Comparison of ENCODE assay signal across 8 mouse cellular contexts in the genomic region with DNA sequence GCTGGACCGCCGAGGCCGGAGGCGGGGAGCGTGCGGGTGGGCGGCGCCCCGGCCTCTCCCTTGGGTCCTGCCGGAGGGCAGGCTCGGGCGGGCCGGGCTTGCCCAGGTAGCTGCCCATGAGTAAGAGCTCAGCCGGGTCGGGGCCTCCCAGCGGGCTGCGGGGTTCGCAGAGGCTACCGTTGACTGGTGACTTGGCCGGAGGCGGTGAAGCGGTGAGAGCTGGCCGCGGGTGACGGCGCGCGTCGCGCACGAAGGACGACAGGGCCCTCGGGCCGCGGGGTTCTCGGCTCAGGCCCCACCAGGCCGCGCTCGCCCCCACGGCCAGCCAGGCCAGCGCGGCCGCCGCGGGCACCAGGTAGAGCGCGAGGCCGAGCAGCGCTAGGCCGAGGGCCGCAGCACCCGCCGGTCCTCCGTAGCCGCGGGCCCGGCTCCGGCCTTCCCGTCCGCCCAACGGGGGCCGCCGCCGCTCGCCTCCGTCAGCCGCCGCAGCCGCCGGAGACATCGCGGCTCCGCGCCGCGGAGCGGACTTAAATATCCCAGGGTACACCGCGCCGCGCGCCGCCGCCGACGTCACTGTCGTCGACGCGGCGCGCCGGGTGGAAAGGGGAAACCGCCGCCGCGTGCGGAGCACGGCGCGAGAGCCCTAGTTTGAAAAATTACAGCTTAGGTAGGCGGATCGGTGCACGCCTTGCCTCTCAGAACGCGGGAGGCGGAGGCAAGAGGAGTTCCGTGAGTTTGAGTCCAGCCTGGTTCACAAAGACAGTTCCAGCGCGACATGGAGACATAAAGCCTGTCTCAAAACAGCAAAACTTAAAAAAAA. TPM values are rescaled to one million over a fixed set of nuclear protein-coding genes. Genes with fewer than 3 reads are reported as not detected.
DNase-seq lines count a peak whose midpoint lies in the region; ATAC-seq and TF ChIP-seq lines count a peak whose summit lies in the region.

A gene (minus strand): TSS at position 543 of the 820 bp plus-strand sequence.

- H3K9me3 ChIP-seq in embryonic facial prominence, embryonic 14.5 days (ENCODE audit: control insufficient read depth, low read length), result no peaks in the 10 kb centered on the region
- no peaks in the 10 kb centered on the region for H3K9me3 ChIP-seq in kidney, embryonic 14.5 days (ENCODE audit: control insufficient read depth, low read length)

- no peaks in the 10 kb centered on the region for H3K27me3 ChIP-seq in embryonic facial prominence, embryonic 14.5 days (replicated peaks; ENCODE audit: control insufficient read depth, insufficient read depth, low read length)
- no peaks in the 10 kb centered on the region for H3K27me3 ChIP-seq in kidney, embryonic 14.5 days (ENCODE audit: control insufficient read depth, insufficient read depth, low read length)
- no peaks in the 10 kb centered on the region for H3K27me3 ChIP-seq in liver, adult 2 months (ENCODE audit: control insufficient read depth, insufficient read depth, low read length)
- H3K27me3 ChIP-seq in myocyte (ENCODE audit: control insufficient read depth, insufficient read depth, insufficient read length), result no peaks in the 10 kb centered on the region
- no peaks in the 10 kb centered on the region for H3K27me3 ChIP-seq in splenic B cell, adult 2 months (ENCODE audit: control insufficient read depth, insufficient read depth, low read length, poor library complexity, severe bottlenecking)

- 0% methylated on average over 23 of the region's 110 CpGs for WGBS in embryonic facial prominence, embryonic 14.5 days
- under 1% methylated on average over 82 of the region's 110 CpGs for WGBS in kidney, embryonic 14.5 days
- under 1% methylated on average over 104 of the region's 110 CpGs for WGBS in liver, adult 2 months

- H3K27ac ChIP-seq in embryonic facial prominence, embryonic 14.5 days (replicated peaks; ENCODE audit: low read depth, low read length), result peak within 1 kb of the TSS; percentile 88
- peak within 1 kb of the TSS; percentile 84 for H3K27ac ChIP-seq in kidney, embryonic 14.5 days (ENCODE audit: low read depth, low read length)
- peak within 1 kb of the TSS; percentile 30 for H3K27ac ChIP-seq in liver, adult 2 months (replicated peaks; ENCODE audit: insufficient read depth, low read depth, low read length)

- peak; percentile 92 for ATAC-seq in embryonic facial prominence, embryonic 14.5 days (ENCODE audit: low read depth)
- ATAC-seq in kidney, embryonic 14.5 days (ENCODE audit: low FRiP score, low TSS enrichment), result peak; percentile 88

- TF ChIP-seq POLR2A in liver, adult 2 months (IDR thresholded peaks at IDR 0.05; ENCODE audit: extremely low read depth, insufficient read depth, low read length), result peak; percentile 56; the same call in 1 of the 2 replicates
- TF ChIP-seq POLR2A in myocyte (IDR thresholded peaks at IDR 0.05; ENCODE audit: insufficient read length, low read depth), result peak; percentile 89

- TF ChIP-seq CTCF in liver, adult 2 months (IDR thresholded peaks at IDR 0.05; ENCODE audit: low read depth, low read length), result no peak

- H3K79me2 ChIP-seq in liver, adult 2 months (ENCODE audit: control insufficient read depth, insufficient read depth, low read length), result peaks cover 7% of the 10 kb centered on the region; the same call in 1 of the 2 replicates
- peaks cover 41% of the 10 kb centered on the region for H3K79me2 ChIP-seq in myocyte (ENCODE audit: control insufficient read depth, insufficient read depth)

- H3ac ChIP-seq in myocyte (ENCODE audit: control insufficient read depth, insufficient read length), result peak within 1 kb of the TSS; percentile 90

- H3K9ac ChIP-seq in embryonic facial prominence, embryonic 14.5 days (ENCODE audit: low read depth, low read length), result peak within 1 kb of the TSS; percentile 99
- H3K9ac ChIP-seq in kidney, embryonic 14.5 days (ENCODE audit: low read depth, low read length), result peak within 1 kb of the TSS; percentile 94
- H3K9ac ChIP-seq in liver, adult 2 months (ENCODE audit: low read depth, low read length), result peak within 1 kb of the TSS; percentile 97

- peaks cover 31% of the 10 kb centered on the region for H3K36me3 ChIP-seq in embryonic facial prominence, embryonic 14.5 days (ENCODE audit: control insufficient read depth, insufficient read depth, low read length)
- peaks cover 31% of the 10 kb centered on the region for H3K36me3 ChIP-seq in kidney, embryonic 14.5 days (ENCODE audit: control insufficient read depth, insufficient read depth, low read length)
- H3K36me3 ChIP-seq in liver, adult 2 months (ENCODE audit: control insufficient read depth, insufficient read depth, low read length), result peaks cover 8% of the 10 kb centered on the region; the same call in 1 of the 2 replicates
- H3K36me3 ChIP-seq in myocyte (ENCODE audit: control insufficient read depth, insufficient read depth), result peaks cover 12% of the 10 kb centered on the region
- H3K36me3 ChIP-seq in splenic B cell, adult 2 months (ENCODE audit: control insufficient read depth, insufficient read depth, low read length, poor library complexity, severe bottlenecking), result peaks cover 4% of the 10 kb centered on the region; the same call in 1 of the 2 replicates

- peak within 1 kb of the TSS; percentile 79 for H3K4me2 ChIP-seq in embryonic facial prominence, embryonic 14.5 days (ENCODE audit: low read depth, low read length)
- H3K4me2 ChIP-seq in kidney, embryonic 14.5 days (replicated peaks; ENCODE audit: low read depth, low read length), result peak within 1 kb of the TSS; percentile 65
- H3K4me2 ChIP-seq in myocyte (ENCODE audit: low read depth), result peak within 1 kb of the TSS; percentile 87

- peak within 1 kb of the TSS; percentile 96 for H3K4me3 ChIP-seq in embryonic facial prominence, embryonic 14.5 days (ENCODE audit: low read depth, low read length)
- H3K4me3 ChIP-seq in kidney, embryonic 14.5 days (ENCODE audit: low read length), result peak within 1 kb of the TSS; percentile 81
- peak within 1 kb of the TSS; percentile 95 for H3K4me3 ChIP-seq in liver, adult 2 months (ENCODE audit: insufficient read depth, low read depth, low read length)
- H3K4me3 ChIP-seq in myocyte, result peak within 1 kb of the TSS; percentile 42

- peaks cover 7% of the 10 kb centered on the region for H3K4me1 ChIP-seq in embryonic facial prominence, embryonic 14.5 days (ENCODE audit: control insufficient read depth, insufficient read depth, low read length)
- peaks cover 8% of the 10 kb centered on the region; the same call in 1 of the 2 replicates for H3K4me1 ChIP-seq in kidney, embryonic 14.5 days (ENCODE audit: control insufficient read depth, insufficient read depth, low read length)
- peaks cover 7% of the 10 kb centered on the region for H3K4me1 ChIP-seq in liver, adult 2 months (ENCODE audit: control insufficient read depth, insufficient read depth, low read length)

- DNase-seq in 416B (ENCODE audit: low read depth), result peak; percentile 91
- peak; percentile 65 to 71 for DNase-seq in adrenal gland, postnatal 4 days (ENCODE audit: low spot score in 2 of 2)
- DNase-seq in embryonic facial prominence, embryonic 14.5 days (ENCODE audit: low spot score), result peak; percentile 95
- DNase-seq in heart, adult 9 months (ENCODE audit: low spot score in 2 of 2), result peak; percentile 59 to 77
- peak; percentile 70 for DNase-seq in liver, adult 2 months (ENCODE audit: extremely low read depth, low read depth, low spot score)
- peak; percentile 92 for DNase-seq in splenic B cell, adult 2 months (ENCODE audit: low read depth, low spot score)

TF ChIP-seq in myocyte, 11 proteins besides CTCF, POLR2A, EP300 and RAD21:
- TF ChIP-seq USF1 (IDR thresholded peaks at IDR 0.05; ENCODE audit: low read depth) (no peak), CEBPB (IDR thresholded peaks at IDR 0.05; ENCODE audit: insufficient read depth, poor library complexity, severe bottlenecking) (no peak), E2F4 (IDR thresholded peaks at IDR 0.05; ENCODE audit: insufficient read depth) (peak; percentile 80), SRF (IDR thresholded peaks at IDR 0.05; ENCODE audit: control insufficient read depth, insufficient read length, low read depth) (peak; percentile 29), TCF3 (IDR thresholded peaks at IDR 0.05; ENCODE audit: insufficient read length, low read depth) (no peak), MYOD1 (IDR thresholded peaks at IDR 0.05; ENCODE audit: control insufficient read depth in 1 of 3, insufficient read length in 2 of 3, low read depth in 2 of 3) (peak in 1 of 3 experiments; percentile 3), REST (IDR thresholded peaks at IDR 0.05; ENCODE audit: insufficient read depth, insufficient read length) (no peak), POLR2AphosphoS2 (IDR thresholded peaks at IDR 0.05; ENCODE audit: insufficient read length, low read depth) (peak; percentile 73), TCF12 (IDR thresholded peaks at IDR 0.05; ENCODE audit: insufficient read depth, poor library complexity, severe bottlenecking) (no peak), MAX (IDR thresholded peaks at IDR 0.05; ENCODE audit: low read depth) (peak; percentile 79), MYOG (IDR thresholded peaks at IDR 0.05; ENCODE audit: control insufficient read depth in 1 of 3, insufficient read depth in 1 of 3, insufficient read length in 2 of 3, low read depth in 2 of 3) (peak in 1 of 3 experiments; percentile 2)

RNA-seq across cellular contexts. Expression of the gene that starts here (rescaled TPM):
- 10 to 100 TPM; 35.9 to 40.7 TPM for total RNA-seq in adrenal gland, postnatal 4 days (2021)
- polyA plus RNA-seq in embryonic facial prominence, embryonic 14.5 days (2014; fragmentation: Nextera tagmentation; extraction: Ambion mirVana), result 14.8 and 15.4 TPM in 2 replicates
- polyA plus RNA-seq in kidney, embryonic 14.5 days (2014; fragmentation: Nextera tagmentation; extraction: Ambion mirVana), result 15.5 and 20.7 TPM in 2 replicates
- 0.92 and 2.0 TPM in 2 replicates for total RNA-seq in liver, adult 2 months (2014; rRNA removed)
- 5.7 and 6.0 TPM in 2 replicates for polyA plus RNA-seq in liver, adult 2 months (2012; rRNA removed)
- polyA plus RNA-seq in myocyte (2012; fragmentation: generic; extraction: Trizol), result 14.0 TPM

Comparison
In these comparisons a context has a peak if more than half of its experiments do, and no peak if none do; other contexts are left out.
1. Peak in every context shown above with its lines: DNase-seq, ATAC-seq, H3K4me3 ChIP-seq and H3K27ac ChIP-seq.
2. RNA of the gene that starts here (total RNA-seq): 35.9 to 40.7 TPM in adrenal gland, postnatal 4 days; 0.92 to 2.0 TPM in liver, adult 2 months; every median in the first group is over 10 times any median in the second.
3. H3K27ac ChIP-seq: peak in every context shown above with its lines; median percentile 88 in embryonic facial prominence, embryonic 14.5 days; 84 in kidney, embryonic 14.5 days; 30 in liver, adult 2 months.
4. H3K4me3 ChIP-seq: peak in every context shown above with its lines; median percentile 96 in embryonic facial prominence, embryonic 14.5 days; 95 in liver, adult 2 months; 81 in kidney, embryonic 14.5 days; 42 in myocyte.